Mouse (Mus musculus): Measurements from ENCODE around the gene Dcpp3. TPM values are rescaled to one million over a fixed set of nuclear protein-coding genes. Genes with fewer than 3 reads are reported as not detected.

Dcpp3 gene
- polyA plus RNA-seq, 1 experiment from 2014 or later: not detected

GRCm38 (mm10) chr17:23966658-23967401, 49.6 kb downstream of the Dcpp3 start:
- Histone ChIP-seq H3K4me1 (replicated peaks; ENCODE audit: control insufficient read depth, insufficient read depth, low read length) (no peaks in the 10 kb centered on the region), H3K36me3 (replicated peaks; ENCODE audit: control insufficient read depth, insufficient read depth) (no peaks in the 10 kb centered on the region), H3K4me2 (replicated peaks) (no peak overlapping the region), H3K4me3 (replicated peaks; ENCODE audit: low read length) (no peak overlapping the region), H3K27me3 (ENCODE audit: control insufficient read depth, insufficient read depth, low read length) (no peaks in the 10 kb centered on the region), H3K9me3 (ENCODE audit: control insufficient read depth, low read length) (no peaks in the 10 kb centered on the region), H3K27ac (no peak overlapping the region), H3K9ac (no peak overlapping the region)
- DNase-seq (ENCODE audit: low spot score) (no peak), ATAC-seq (ENCODE audit: low FRiP score) (no peak)
- WGBS: 87% methylated on average over 10 of the region's 10 CpGs

GRCm38 (mm10) chr17:23968780-23969179, 51.5 kb downstream of the Dcpp3 start:
- Histone ChIP-seq H3K4me2 (replicated peaks) (no peak overlapping the region), H3K36me3 (replicated peaks; ENCODE audit: control insufficient read depth, insufficient read depth) (no peaks in the 10 kb centered on the region), H3K27ac (no peak overlapping the region), H3K4me3 (replicated peaks; ENCODE audit: low read length) (no peak overlapping the region), H3K4me1 (replicated peaks; ENCODE audit: control insufficient read depth, insufficient read depth, low read length) (no peaks in the 10 kb centered on the region), H3K27me3 (ENCODE audit: control insufficient read depth, insufficient read depth, low read length) (no peaks in the 10 kb centered on the region), H3K9me3 (ENCODE audit: control insufficient read depth, low read length) (no peaks in the 10 kb centered on the region), H3K9ac (no peak overlapping the region)
- ATAC-seq (ENCODE audit: low FRiP score) (no peak), DNase-seq (ENCODE audit: low spot score) (no peak)
- 59% methylated on average over 2 of the region's 2 CpGs for WGBS

Other genes with a start within 250 kb of the Dcpp3 start
- gene Hcfc1r1, start 243.9 kb upstream of the Dcpp3 start, polyA plus RNA-seq (2014; fragmentation: Nextera tagmentation; extraction: Ambion mirVana): 129 and 143 TPM in 2 replicates
- 39.7 and 40.0 TPM in 2 replicates for gene Thoc6, start 243.6 kb upstream of the Dcpp3 start, polyA plus RNA-seq (2014; fragmentation: Nextera tagmentation; extraction: Ambion mirVana)
- 3.1 and 3.7 TPM in 2 replicates for gene Tnfrsf12a, start 240.0 kb upstream of the Dcpp3 start, polyA plus RNA-seq (2014; fragmentation: Nextera tagmentation; extraction: Ambion mirVana)
- gene Cldn6, start 238.2 kb upstream of the Dcpp3 start, polyA plus RNA-seq (2014; fragmentation: Nextera tagmentation; extraction: Ambion mirVana): 0.24 and 0.26 TPM in 2 replicates
- gene Cldn9, start 233.4 kb upstream of the Dcpp3 start, polyA plus RNA-seq (2014; fragmentation: Nextera tagmentation; extraction: Ambion mirVana): 1.7 and 2.6 TPM in 2 replicates
- gene 1520401A03Rik, start 194.7 kb upstream of the Dcpp3 start, polyA plus RNA-seq (2014; fragmentation: Nextera tagmentation; extraction: Ambion mirVana): 0.09 and 0.18 TPM in 2 replicates
- 16.9 and 17.7 TPM in 2 replicates for gene Pkmyt1, start 191.1 kb upstream of the Dcpp3 start, polyA plus RNA-seq (2014; fragmentation: Nextera tagmentation; extraction: Ambion mirVana)
- gene Paqr4, start 176.6 kb upstream of the Dcpp3 start, polyA plus RNA-seq (2014; fragmentation: Nextera tagmentation; extraction: Ambion mirVana): 57.5 and 62.8 TPM in 2 replicates
- 0.74 and 0.90 TPM in 2 replicates for gene Kremen2, start 171.6 kb upstream of the Dcpp3 start, polyA plus RNA-seq (2014; fragmentation: Nextera tagmentation; extraction: Ambion mirVana)
- gene Flywch1, start 145.9 kb upstream of the Dcpp3 start, polyA plus RNA-seq (2014; fragmentation: Nextera tagmentation; extraction: Ambion mirVana): 179 and 183 TPM in 2 replicates
- 75.4 and 78.4 TPM in 2 replicates for gene Flywch2, start 131.4 kb upstream of the Dcpp3 start, polyA plus RNA-seq (2014; fragmentation: Nextera tagmentation; extraction: Ambion mirVana)
- 390 and 455 TPM in 2 replicates for gene Srrm2, start 126.9 kb upstream of the Dcpp3 start, polyA plus RNA-seq (2014; fragmentation: Nextera tagmentation; extraction: Ambion mirVana)
- 1,176 and 1,404 TPM in 2 replicates for gene Elob, start 88.3 kb upstream of the Dcpp3 start, polyA plus RNA-seq (2014; fragmentation: Nextera tagmentation; extraction: Ambion mirVana)
- gene Prss33, start 81.4 kb upstream of the Dcpp3 start, polyA plus RNA-seq (2014; fragmentation: Nextera tagmentation; extraction: Ambion mirVana): not detected in 2 replicates
- 0.16 TPM in 1 of 2 replicates, not detected in the other for gene Prss32, start 73.6 kb upstream of the Dcpp3 start, polyA plus RNA-seq (2014; fragmentation: Nextera tagmentation; extraction: Ambion mirVana)
- gene Prss41, start 73.3 kb upstream of the Dcpp3 start, polyA plus RNA-seq (2014; fragmentation: Nextera tagmentation; extraction: Ambion mirVana): 1.1 and 2.3 TPM in 2 replicates
- not detected in 2 replicates for gene Prss21, start 49.4 kb upstream of the Dcpp3 start, polyA plus RNA-seq (2014; fragmentation: Nextera tagmentation; extraction: Ambion mirVana)
- not detected in 2 replicates for gene Dcpp1, start 36.6 kb upstream of the Dcpp3 start, polyA plus RNA-seq (2014; fragmentation: Nextera tagmentation; extraction: Ambion mirVana)
- gene Dcpp2, start 36.6 kb upstream of the Dcpp3 start, polyA plus RNA-seq (2014; fragmentation: Nextera tagmentation; extraction: Ambion mirVana): not detected in 2 replicates
- gene Sbp, start 24.2 kb downstream of the Dcpp3 start, polyA plus RNA-seq (2014; fragmentation: Nextera tagmentation; extraction: Ambion mirVana): not detected in 2 replicates
- gene Sbpl, start 37.8 kb downstream of the Dcpp3 start, polyA plus RNA-seq (2014; fragmentation: Nextera tagmentation; extraction: Ambion mirVana): not detected in 2 replicates
- gene Prss30, start 63.1 kb downstream of the Dcpp3 start, polyA plus RNA-seq (2014; fragmentation: Nextera tagmentation; extraction: Ambion mirVana): not detected in 2 replicates
- not detected in 2 replicates for gene Prss22, start 80.6 kb downstream of the Dcpp3 start, polyA plus RNA-seq (2014; fragmentation: Nextera tagmentation; extraction: Ambion mirVana)
- 0.16 TPM in 1 of 2 replicates, not detected in the other for gene Prss27, start 120.7 kb downstream of the Dcpp3 start, polyA plus RNA-seq (2014; fragmentation: Nextera tagmentation; extraction: Ambion mirVana)
- 77.8 and 79.9 TPM in 2 replicates for gene Kctd5, start 156.0 kb downstream of the Dcpp3 start, polyA plus RNA-seq (2014; fragmentation: Nextera tagmentation; extraction: Ambion mirVana)
- 71.3 and 75.1 TPM in 2 replicates for gene Pdpk1, start 233.5 kb downstream of the Dcpp3 start, polyA plus RNA-seq (2014; fragmentation: Nextera tagmentation; extraction: Ambion mirVana)
- gene Amdhd2, start 246.3 kb downstream of the Dcpp3 start, polyA plus RNA-seq (2014; fragmentation: Nextera tagmentation; extraction: Ambion mirVana): 29.1 and 30.6 TPM in 2 replicates